Mouse (Mus musculus): ENCODE measurements around the gene Sec16b. TPM values are rescaled to one million over a fixed set of nuclear protein-coding genes. Genes with fewer than 3 reads are reported as not detected.

The Sec16b gene
- polyA plus RNA-seq (2017; shearing (Covaris generic)), result under 1 TPM; 0.78 to 0.90 TPM

DNA sequence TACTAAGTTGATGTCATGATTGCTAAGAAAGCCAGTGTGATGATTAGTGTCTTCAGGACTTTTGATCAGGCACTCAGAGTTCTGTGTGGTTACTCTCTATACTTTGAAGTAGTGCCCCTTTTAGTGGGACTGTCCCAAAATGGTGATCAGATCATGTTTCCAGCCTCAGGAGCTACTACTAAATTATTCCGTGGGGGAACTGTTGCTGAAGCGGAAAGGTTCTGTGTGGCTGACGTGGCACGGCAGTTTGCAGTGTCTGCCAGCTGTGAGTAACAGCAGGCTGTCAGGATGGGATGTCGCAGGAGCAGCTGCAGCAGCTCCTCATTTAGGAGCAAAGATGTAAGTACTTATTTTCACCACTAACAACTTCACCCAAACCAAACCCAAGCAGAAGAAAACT lies at the start of gene Sec16b:
Sec16b (plus strand) TSS at position 207 of the 400 bp plus-strand sequence.
- no peak for ATAC-seq

DNA sequence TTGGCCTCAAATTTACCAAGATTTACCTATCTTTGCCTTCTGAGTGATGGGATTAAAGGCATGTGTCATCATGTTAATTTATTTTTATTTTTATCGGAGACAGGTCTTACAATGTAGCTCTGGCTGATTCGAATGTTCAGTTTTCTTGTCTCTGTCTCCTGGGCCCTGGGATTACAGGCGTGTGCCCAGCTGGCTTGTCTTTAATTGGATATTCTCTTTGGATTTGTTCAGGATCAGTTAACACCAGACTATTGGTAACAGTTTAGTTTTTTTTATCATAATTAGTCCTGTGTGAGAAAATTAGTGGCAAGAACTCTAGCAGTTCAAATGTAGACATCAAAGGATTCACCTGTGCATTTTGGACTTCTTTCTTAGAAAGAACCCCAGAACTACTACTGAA lies 48.7 kb upstream of the Sec16b start:
- no peak for ATAC-seq

DNA sequence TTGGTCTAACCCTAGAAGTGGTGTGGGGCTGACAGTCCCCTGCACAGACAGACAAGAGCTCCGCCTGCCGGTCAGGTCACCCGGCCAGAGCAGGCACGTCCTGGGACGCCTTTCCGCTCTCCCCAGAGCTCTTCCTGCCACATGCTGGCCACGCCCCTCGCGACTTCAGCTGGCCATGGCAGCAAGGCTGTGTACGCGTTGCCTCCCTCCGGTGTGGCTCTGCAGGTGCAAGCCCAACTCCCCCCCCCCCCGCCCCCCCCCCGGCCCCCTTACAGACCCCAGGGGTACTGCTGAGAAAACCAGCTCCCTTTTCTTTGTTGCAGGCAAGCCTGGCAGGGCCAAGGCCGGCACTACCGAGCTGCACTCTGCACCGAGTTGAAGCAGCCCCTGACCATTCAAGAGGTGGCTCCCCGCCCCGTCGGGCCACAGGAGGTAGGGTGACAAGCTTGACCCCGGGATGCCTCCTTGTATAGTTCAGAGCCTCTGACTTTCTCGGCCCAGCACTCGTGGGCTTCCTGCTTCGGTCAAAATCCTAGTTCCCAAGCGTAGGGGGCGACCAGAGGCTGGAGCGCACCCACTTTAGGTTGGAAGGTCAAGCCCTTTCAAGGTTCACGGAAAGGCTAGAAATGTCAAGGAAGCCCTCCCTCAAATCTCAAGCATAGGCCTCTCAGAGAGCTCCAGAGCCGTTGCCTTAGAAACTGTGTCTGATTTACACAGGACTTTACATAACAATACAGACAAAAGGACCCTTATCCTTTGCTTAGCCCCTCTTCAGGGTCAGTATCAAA lies 47.9 kb upstream of the Sec16b start, which contains the start of gene Cryzl2:
Cryzl2 (plus strand) TSS at position 157 of the 788 bp plus-strand sequence.
- ATAC-seq, result peak; percentile 90

DNA sequence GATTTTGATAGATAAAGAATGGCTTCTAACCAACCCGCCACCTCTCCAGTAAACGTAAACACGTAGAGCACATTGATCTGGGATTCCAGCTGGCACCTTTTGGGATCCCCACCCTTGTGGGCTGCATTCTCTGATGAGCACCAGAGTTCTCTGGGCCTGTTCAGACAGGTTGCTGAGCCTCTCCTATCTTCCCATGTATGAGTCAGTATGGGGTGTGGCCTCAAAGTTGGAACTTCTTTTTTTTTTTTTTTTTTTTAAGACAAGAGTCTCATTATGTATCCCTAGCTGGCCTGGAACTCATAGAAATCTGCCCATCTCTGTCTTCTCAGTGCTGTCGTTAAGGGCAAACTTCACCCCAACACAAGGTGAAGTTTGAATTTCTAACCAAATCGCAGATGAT lies 46.6 kb upstream of the Sec16b start:
- ATAC-seq, result no peak

- ATAC-seq, result no peak
Observed at GRCm38 (mm10) chr1:157461276-157461675, 45.3 kb upstream of the Sec16b start.

GRCm38 (mm10) chr1:157462336-157462735 lies 44.2 kb upstream of the Sec16b start:
- no peak for ATAC-seq

DNA sequence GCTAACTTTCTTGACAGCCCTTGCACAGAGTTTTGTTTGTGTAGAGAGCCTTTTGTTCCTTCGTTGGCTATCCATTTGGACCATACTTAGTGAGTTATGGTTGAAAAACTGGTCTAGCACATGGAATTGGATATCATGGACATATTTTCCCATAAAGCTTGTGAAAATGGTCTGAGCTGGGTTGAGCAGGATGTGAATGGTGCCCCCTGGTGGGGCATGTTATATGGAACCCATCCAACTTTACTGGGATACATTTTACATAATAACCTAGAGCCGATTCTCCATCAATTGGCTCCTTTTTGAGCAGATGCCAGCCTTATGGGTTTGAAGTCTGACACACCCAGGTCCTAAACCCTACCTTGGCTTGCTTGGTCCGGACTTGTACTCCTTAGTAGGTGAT lies 41.3 kb upstream of the Sec16b start:
- ATAC-seq, result no peak

DNA sequence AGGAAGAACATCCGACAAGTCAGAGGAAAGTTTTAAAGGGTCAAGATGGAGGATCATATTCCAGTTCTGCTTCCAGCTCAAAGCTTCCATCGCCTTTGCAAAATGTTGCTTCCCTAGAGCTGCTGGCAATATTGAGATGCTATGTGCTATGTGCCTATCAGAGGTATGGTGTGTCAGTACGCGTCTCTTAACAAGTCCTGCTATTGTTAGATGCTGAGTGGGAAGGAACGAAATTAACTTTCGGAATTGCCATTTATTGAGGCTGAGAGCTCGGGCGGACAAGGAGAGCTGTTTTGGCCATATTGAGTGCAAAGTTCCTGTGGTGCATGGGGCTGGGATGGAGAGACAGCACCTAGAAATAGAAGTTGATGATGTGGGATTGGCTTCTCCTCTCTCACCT lies 38.7 kb upstream of the Sec16b start:
- ATAC-seq, result no peak

- no peak for ATAC-seq
Observed at GRCm38 (mm10) chr1:157470761-157471386, 35.7 kb upstream of the Sec16b start.

- no peak for ATAC-seq
Observed at GRCm38 (mm10) chr1:157472716-157473115, 33.8 kb upstream of the Sec16b start.

DNA sequence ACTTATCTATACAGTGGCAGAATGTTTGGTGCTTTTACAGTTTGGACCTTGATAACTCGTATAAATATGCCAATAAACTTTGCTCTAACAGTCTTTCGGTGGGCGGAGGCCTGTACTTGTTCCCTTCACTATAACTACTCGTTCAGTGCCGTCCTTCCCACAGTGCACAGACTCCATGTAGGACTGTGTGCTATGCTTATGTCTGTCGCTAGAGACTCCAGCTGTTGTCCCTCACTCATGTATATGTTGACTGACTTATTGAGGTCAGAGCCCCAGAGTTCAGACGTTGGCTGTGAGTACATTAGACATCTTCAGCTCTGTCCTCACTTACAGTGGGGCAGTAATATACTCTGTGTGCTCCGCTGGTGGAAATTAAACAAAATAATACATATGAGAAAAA lies 31.7 kb upstream of the Sec16b start:
- no peak for ATAC-seq

DNA sequence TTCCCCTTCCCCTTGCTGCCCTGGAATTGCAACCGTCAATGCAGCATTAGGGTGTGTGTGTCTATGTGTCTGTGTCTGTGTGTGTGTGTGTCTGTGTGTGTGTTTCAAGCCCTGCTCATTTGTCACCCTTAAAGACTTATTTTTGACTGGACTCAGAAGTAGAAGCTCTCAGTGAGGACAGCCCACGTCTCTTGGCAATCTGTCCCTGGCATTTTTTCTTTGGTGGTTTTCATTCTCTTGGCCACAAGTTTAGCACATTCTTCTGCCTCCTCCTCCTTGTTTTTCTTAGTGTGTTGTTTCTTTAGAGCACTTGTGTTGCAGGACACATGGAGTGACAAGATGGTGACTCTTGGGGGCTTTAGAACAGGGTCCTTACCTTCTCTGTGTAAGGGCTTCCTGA lies 30.3 kb upstream of the Sec16b start:
- ATAC-seq, result no peak

- ATAC-seq, result no peak
Observed at GRCm38 (mm10) chr1:157480090-157480489, 26.4 kb upstream of the Sec16b start.

DNA sequence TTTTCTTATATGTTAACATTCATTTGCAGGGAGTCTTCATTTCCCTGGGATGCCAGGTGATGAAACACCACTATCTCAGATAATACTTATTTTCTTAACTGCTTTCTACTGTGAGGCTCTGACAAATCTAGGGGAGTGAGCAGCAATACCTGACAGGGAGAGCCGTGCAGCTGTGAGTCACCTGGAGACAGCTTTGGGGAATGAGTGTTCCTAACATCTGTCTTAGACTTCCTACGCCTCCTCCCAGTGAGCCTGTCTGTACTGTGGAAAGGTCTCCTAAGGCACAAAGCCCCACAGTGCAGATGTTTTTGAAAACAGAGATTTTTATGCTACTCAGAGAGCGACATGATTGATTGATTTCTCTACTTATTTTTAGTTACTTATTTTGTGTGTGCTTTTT lies 25.6 kb upstream of the Sec16b start:
- ATAC-seq, result no peak

- no peak for ATAC-seq
Observed at GRCm38 (mm10) chr1:157481666-157482065, 24.9 kb upstream of the Sec16b start.

GRCm38 (mm10) chr1:157484161-157484560 lies 22.4 kb upstream of the Sec16b start:
- no peak for ATAC-seq

GRCm38 (mm10) chr1:157500657-157501056 lies 5.9 kb upstream of the Sec16b start:
- ATAC-seq, result no peak

- ATAC-seq, result no peak
Observed at GRCm38 (mm10) chr1:157501352-157501945, 5.1 kb upstream of the Sec16b start.

- no peak for ATAC-seq
Observed at GRCm38 (mm10) chr1:157503071-157503470, 3.5 kb upstream of the Sec16b start.

- no peak for ATAC-seq
Observed at GRCm38 (mm10) chr1:157506995-157507595, 567 bp downstream of the Sec16b start.

DNA sequence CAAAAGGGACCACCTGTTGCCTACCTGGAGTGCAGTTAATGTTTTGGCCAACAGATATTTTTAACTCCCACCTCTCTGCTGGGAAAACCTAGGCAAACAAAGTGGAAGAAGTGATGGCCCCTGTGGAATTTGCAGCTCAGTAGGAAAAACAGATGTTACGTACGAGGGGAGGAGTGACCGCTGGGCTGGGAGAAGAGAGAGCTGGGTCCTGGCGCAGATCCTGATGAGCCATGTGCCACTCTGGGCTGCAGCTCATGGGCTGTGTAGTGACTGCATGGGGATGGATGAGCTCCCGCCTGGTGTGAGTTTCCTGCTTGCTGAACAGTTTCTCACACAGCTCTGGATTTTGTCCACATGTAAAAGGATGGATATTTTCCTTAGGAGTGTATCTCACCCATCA lies 1.3 kb downstream of the Sec16b start:
- ATAC-seq, result no peak

DNA sequence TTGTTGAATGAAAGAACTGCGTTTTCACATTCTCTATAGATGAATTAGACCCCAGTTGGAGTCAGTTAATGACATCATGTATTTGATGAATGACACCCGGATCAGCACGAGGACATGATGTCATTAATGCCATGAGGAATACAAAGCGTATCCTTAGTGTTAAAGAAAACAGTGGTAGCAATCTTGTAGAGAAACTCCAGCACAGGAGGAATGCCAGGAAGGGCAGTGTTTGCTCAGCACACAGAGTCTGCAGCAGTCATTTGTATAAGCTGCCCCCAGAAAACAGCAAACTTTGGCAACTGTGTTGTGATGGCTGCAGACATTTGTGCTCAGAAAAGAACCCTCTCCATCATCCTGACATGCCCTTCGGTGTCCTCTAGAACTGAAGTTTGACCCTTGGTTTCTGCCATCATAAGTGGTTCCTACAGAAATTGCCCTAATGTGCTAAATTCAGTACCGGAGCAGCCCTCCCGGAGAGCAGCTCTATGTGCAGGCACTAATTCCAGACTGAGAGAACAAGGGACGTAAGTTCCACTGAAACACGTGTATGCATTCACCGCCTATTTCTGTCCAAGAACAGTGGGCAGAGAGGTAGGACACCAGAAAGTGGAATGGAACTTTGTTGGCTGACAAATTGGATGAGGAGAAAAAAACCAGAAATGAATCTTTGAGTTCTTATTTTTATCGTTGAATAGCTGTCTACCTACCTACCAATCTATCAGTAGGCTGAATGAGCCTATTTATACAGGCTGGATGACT lies 6.3 kb downstream of the Sec16b start:
- no peak for ATAC-seq

- no peak for ATAC-seq
Observed at GRCm38 (mm10) chr1:157513559-157513958, 7.0 kb downstream of the Sec16b start.
